Mouse (Mus musculus) liver, embryonic 12.5 days (tissue): ENCODE measurements at regions not wholly inside any gene's neighbourhood (a gene's known extent, or its start where the extent isn't known, plus 50 kb on each side); places are given as distances from the start of the nearest gene placed in this dataset.

Experiments
- ATAC-seq: fragments of 200-750 bp; cut with Nextera tagmentation; 2 replicates; pipeline ENCODE4 v1.8.0; 2017; ENCODE audit warnings: moderate number of reproducible peaks, mild to moderate bottlenecking, moderate library complexity
- H3K27ac ChIP-seq: fragments of 300-500 bp; sonication (generic); 2 replicates; pipeline ENCODE4 v1.5.1; 2016; ENCODE audit warnings: mild to moderate bottlenecking
- H3K27me3 ChIP-seq: fragments of 300-500 bp; sonication (generic); replicated peaks from 2 replicates; pipeline ENCODE4 v1.6.1; 2016; ENCODE audit warnings: mild to moderate bottlenecking, moderate library complexity
- H3K36me3 ChIP-seq: fragments of 300-500 bp; sonication (generic); 2 replicates; pipeline ENCODE4 v1.6.1; 2016; ENCODE audit warnings: mild to moderate bottlenecking, moderate library complexity
- H3K4me1 ChIP-seq: fragments of 300-500 bp; sonication (generic); 2 replicates; pipeline ENCODE4 v1.6.1; 2016
- H3K4me2 ChIP-seq: fragments of 300-500 bp; sonication (generic); 2 replicates; pipeline ENCODE4 v1.6.1; 2016; ENCODE audit warnings: mild to moderate bottlenecking, moderate library complexity
- H3K4me3 ChIP-seq: fragments of 300-500 bp; sonication (generic); 2 replicates; pipeline ENCODE4 v1.5.1; 2016; ENCODE audit warnings: mild to moderate bottlenecking, moderate library complexity
- H3K9ac ChIP-seq: fragments of 300-500 bp; sonication (generic); 2 replicates; pipeline ENCODE4 v1.6.1; 2016; ENCODE audit warnings: mild to moderate bottlenecking, moderate library complexity
- H3K9me3 ChIP-seq: fragments of 300-500 bp; sonication (generic); replicated peaks from 2 replicates; pipeline ENCODE4 v1.6.1; 2016; ENCODE audit warnings: mild to moderate bottlenecking, moderate library complexity
- WGBS: fragments of 180-500 bp; shearing (Covaris S2); methylation state at CpG from one replicate; pipeline ENCODE4 v1.1.7; 2016; ENCODE audit not compliant: insufficient replicate concordance; 5-methylcytosine and 5-hydroxymethylcytosine counted together

GRCm38 (mm10) chr15:94219907-94220306 is 245.3 kb downstream of the Adamts20 start:
- Histone ChIP-seq H3K9ac (no peak overlapping the region), H3K4me2 (no peak overlapping the region), H3K36me3 (no peaks in the 10 kb centered on the region), H3K27ac (no peak overlapping the region), H3K27me3 (no peaks in the 10 kb centered on the region), H3K4me1 (no peaks in the 10 kb centered on the region), H3K9me3 (no peaks in the 10 kb centered on the region), H3K4me3 (no peak overlapping the region)
- ATAC-seq: no peak
- WGBS: 54% methylated on average over 5 of the region's 5 CpGs

- WGBS: 74% methylated on average over 2 of the region's 2 CpGs
- H3K36me3 ChIP-seq: no peaks in the 10 kb centered on the region
- no peaks in the 10 kb centered on the region for H3K27me3 ChIP-seq
Observed at GRCm38 (mm10) chr15:94216703-94217102, 248.5 kb downstream of the Adamts20 start.

GRCm38 (mm10) chr15:94214440-94214839 is 250.8 kb downstream of the Adamts20 start:
- Histone ChIP-seq H3K4me3 (no peak overlapping the region), H3K9ac (no peak overlapping the region), H3K27ac (no peak overlapping the region), H3K4me1 (no peaks in the 10 kb centered on the region), H3K9me3 (no peaks in the 10 kb centered on the region), H3K27me3 (no peaks in the 10 kb centered on the region), H3K4me2 (no peak overlapping the region), H3K36me3 (no peaks in the 10 kb centered on the region)
- no peak for ATAC-seq
- WGBS: 20% methylated on average over 9 of the region's 9 CpGs

More at GRCm38 (mm10) chr15:94216703-94217102, 248.5 kb downstream of the Adamts20 start:
- Histone ChIP-seq H3K4me3 (no peak overlapping the region), H3K9ac (no peak overlapping the region), H3K9me3 (no peaks in the 10 kb centered on the region), H3K4me2 (no peak overlapping the region), H3K4me1 (no peaks in the 10 kb centered on the region), H3K27ac (no peak overlapping the region)
- no peak for ATAC-seq

GRCm38 (mm10) chr15:94213393-94213792 is 251.8 kb downstream of the Adamts20 start:
- H3K27me3 ChIP-seq: no peaks in the 10 kb centered on the region
- no peaks in the 10 kb centered on the region for H3K9me3 ChIP-seq
- no peak overlapping the region for H3K4me2 ChIP-seq
- H3K36me3 ChIP-seq: no peaks in the 10 kb centered on the region
- H3K9ac ChIP-seq: no peak overlapping the region
- ATAC-seq: no peak
- no peak overlapping the region for H3K4me3 ChIP-seq
- H3K27ac ChIP-seq: no peak overlapping the region
- no peaks in the 10 kb centered on the region for H3K4me1 ChIP-seq
- WGBS: 30% methylated on average over 4 of the region's 4 CpGs

- Histone ChIP-seq H3K4me1 (no peaks in the 10 kb centered on the region), H3K27me3 (no peaks in the 10 kb centered on the region), H3K9me3 (no peaks in the 10 kb centered on the region), H3K36me3 (no peaks in the 10 kb centered on the region), H3K9ac (no peak overlapping the region), H3K4me3 (no peak overlapping the region), H3K27ac (no peak overlapping the region), H3K4me2 (no peak overlapping the region)
- no peak for ATAC-seq
- 36% methylated on average over 1 of the region's 1 CpGs for WGBS
Observed at GRCm38 (mm10) chr15:94208476-94208875, 256.7 kb downstream of the Adamts20 start.

GRCm38 (mm10) chr15:94206454-94206853 is 258.8 kb downstream of the Adamts20 start:
- 72% methylated on average over 8 of the region's 8 CpGs for whole genome bisulfite sequencing
- Histone ChIP-seq H3K4me2 (no peak overlapping the region), H3K36me3 (no peaks in the 10 kb centered on the region), H3K4me3 (no peak overlapping the region), H3K4me1 (no peaks in the 10 kb centered on the region), H3K9me3 (no peaks in the 10 kb centered on the region), H3K27me3 (no peaks in the 10 kb centered on the region), H3K27ac (no peak overlapping the region), H3K9ac (no peak overlapping the region)
- ATAC-seq: no peak

- Histone ChIP-seq H3K27me3 (no peaks in the 10 kb centered on the region), H3K9me3 (no peaks in the 10 kb centered on the region), H3K4me3 (no peak overlapping the region), H3K4me1 (no peaks in the 10 kb centered on the region), H3K27ac (no peak overlapping the region), H3K4me2 (no peak overlapping the region), H3K36me3 (no peaks in the 10 kb centered on the region), H3K9ac (no peak overlapping the region)
- WGBS: 78% methylated on average over 11 of the region's 11 CpGs
- ATAC-seq: no peak
Observed at GRCm38 (mm10) chr15:94205309-94205893, 259.8 kb downstream of the Adamts20 start.

- Histone ChIP-seq H3K9ac (no peak overlapping the region), H3K4me3 (no peak overlapping the region), H3K4me1 (no peaks in the 10 kb centered on the region), H3K36me3 (no peaks in the 10 kb centered on the region), H3K9me3 (no peaks in the 10 kb centered on the region), H3K27ac (no peak overlapping the region), H3K27me3 (no peaks in the 10 kb centered on the region), H3K4me2 (no peak overlapping the region)
- ATAC-seq: no peak
- WGBS: 67% methylated on average over 7 of the region's 7 CpGs
Observed at GRCm38 (mm10) chr15:94190081-94190488, 275.1 kb downstream of the Adamts20 start.

- Histone ChIP-seq H3K9me3 (no peaks in the 10 kb centered on the region), H3K9ac (no peak overlapping the region), H3K4me3 (no peak overlapping the region), H3K36me3 (no peaks in the 10 kb centered on the region), H3K27me3 (no peaks in the 10 kb centered on the region), H3K4me2 (no peak overlapping the region), H3K4me1 (no peaks in the 10 kb centered on the region), H3K27ac (no peak overlapping the region)
- 71% methylated on average over 4 of the region's 4 CpGs for WGBS
- ATAC-seq: no peak
Observed at GRCm38 (mm10) chr15:94187588-94187987, 277.6 kb downstream of the Adamts20 start.

- H3K27me3 ChIP-seq: no peaks in the 10 kb centered on the region
- no peaks in the 10 kb centered on the region for H3K4me1 ChIP-seq
- 82% methylated on average over 6 of the region's 6 CpGs for WGBS
- H3K4me2 ChIP-seq: no peak overlapping the region
- no peak overlapping the region for H3K9ac ChIP-seq
- ATAC-seq: no peak
- no peak overlapping the region for H3K27ac ChIP-seq
- H3K4me3 ChIP-seq: no peak overlapping the region
- H3K36me3 ChIP-seq: no peaks in the 10 kb centered on the region
- no peaks in the 10 kb centered on the region for H3K9me3 ChIP-seq
Observed at GRCm38 (mm10) chr15:94183663-94184375, 281.4 kb downstream of the Adamts20 start.

- H3K9ac ChIP-seq: no peak overlapping the region
- H3K27ac ChIP-seq: no peak overlapping the region
- no peak overlapping the region for H3K4me2 ChIP-seq
- H3K4me1 ChIP-seq: no peaks in the 10 kb centered on the region
- no peaks in the 10 kb centered on the region for H3K36me3 ChIP-seq
- H3K27me3 ChIP-seq: no peaks in the 10 kb centered on the region
- no peak for ATAC-seq
- 0 out of 2 replicates have a peak, but pooled peaks cover 3% of the 10 kb centered on the region for H3K9me3 ChIP-seq
- H3K4me3 ChIP-seq: no peak overlapping the region
- WGBS: 68% methylated on average over 7 of the region's 7 CpGs
Observed at GRCm38 (mm10) chr15:94174083-94174482, 291.1 kb downstream of the Adamts20 start.

- ATAC-seq: no peak
- Histone ChIP-seq H3K9ac (no peak overlapping the region), H3K4me2 (no peak overlapping the region), H3K4me1 (no peaks in the 10 kb centered on the region), H3K36me3 (no peaks in the 10 kb centered on the region), H3K4me3 (no peak overlapping the region), H3K27ac (no peak overlapping the region), H3K27me3 (no peaks in the 10 kb centered on the region), H3K9me3 (no peaks in the 10 kb centered on the region)
- 73% methylated on average over 4 of the region's 4 CpGs for WGBS
Observed at GRCm38 (mm10) chr15:94160806-94161205, 304.4 kb downstream of the Adamts20 start.
